Mouse (Mus musculus) heart, adult 11 months (tissue): Measurements from ENCODE around the gene Dis3l2.

Experiments used
- DNase-seq: peaks from one replicate; pipeline ENCODE4 v3.0.0; 2022

Dis3l2 gene

GRCm38 (mm10) chr1:86703300-86703964, at the start of gene Dis3l2:
Gene Dis3l2, plus strand, starts transcription at chr1:86703808.
- DNase-seq, result peak; percentile 98

GRCm38 (mm10) chr1:86657071-86657470, 46.5 kb upstream of the Dis3l2 start:
- DNase-seq, result no peak

DNA sequence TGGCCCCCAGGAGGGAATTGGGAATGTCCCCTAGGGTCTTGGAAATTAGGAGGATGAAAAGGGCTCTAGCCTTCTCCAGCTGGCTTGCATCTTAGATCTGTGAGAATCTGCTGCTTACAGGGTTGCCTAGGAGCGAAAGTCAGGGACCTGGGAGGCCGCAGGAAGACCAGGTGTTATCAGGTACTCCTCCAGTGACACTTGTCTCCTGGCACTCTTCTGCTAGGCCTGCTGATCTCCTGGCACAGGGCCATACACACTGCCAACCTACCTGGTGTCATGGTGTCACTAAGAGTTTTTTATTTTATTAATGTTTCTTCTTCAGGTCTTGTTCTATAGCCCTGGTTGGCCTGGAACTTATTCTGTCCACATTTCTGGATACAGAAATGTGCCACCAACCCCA, 38.5 kb upstream of the Dis3l2 start:
- peak; percentile 82 for DNase-seq

- peak; percentile 96 for DNase-seq
Measured at GRCm38 (mm10) chr1:86669552-86670273, 33.9 kb upstream of the Dis3l2 start.

DNA sequence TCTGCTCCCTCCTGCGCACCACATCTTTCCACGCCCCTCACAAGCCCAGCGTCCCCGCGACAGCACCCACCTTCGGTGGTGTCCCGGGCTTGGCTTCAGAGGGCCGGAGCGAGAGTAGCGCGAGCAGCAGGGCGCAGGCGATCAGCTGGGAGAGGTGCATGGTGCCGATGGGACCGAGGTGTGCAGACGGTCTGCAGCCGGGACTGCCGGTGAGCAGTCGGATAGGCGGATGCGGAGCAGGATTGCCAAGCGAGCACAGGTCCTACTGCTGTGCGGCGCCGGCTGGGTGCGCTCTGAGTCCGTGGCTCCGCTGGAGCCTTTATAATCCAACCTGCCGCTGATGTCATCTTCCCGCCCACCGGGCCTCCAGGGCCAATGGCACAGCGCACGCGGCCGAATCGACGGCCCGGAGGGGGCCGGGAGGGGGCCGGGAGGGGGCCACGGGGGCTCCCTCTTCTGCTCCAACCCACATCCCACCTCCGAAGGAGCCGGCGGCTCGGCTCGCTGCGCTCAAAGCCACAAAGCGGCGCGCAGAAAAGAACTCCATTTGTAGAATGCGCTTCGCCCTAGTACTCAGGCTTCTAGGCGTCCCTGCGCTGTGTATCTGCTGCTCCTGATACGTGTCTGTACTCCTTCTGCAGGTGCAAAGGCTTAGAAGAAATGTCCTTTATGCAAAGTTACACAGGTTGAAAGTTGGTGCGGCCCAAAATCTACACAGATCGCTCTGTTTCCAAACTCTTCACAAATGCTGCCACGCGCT, 33.1 kb upstream of the Dis3l2 start, which contains the start of gene Nppc:
Nppc (minus strand) TSS at position 293 of the 760 bp plus-strand sequence.
- peak; percentile 94 for DNase-seq

DNA sequence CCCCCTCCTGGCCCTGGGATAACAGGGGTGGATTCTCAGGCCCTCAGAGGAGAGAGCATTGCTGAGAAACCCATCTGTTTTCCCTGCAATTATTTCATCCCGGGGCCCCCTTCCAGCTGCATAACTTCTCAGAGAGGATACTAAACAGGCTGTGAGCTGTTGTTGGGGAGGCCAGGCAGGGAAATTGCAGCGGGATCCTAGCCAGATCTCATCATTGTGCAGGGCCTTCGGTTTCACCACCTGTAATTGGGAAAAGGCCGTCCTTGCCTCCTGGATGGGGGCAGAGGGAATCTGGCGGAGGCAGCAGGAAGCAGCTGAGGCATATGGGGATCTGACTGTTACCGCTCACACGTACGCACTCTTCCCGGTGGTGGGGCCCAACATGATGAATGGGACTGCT, 29.2 kb upstream of the Dis3l2 start:
- peak; percentile 93 for DNase-seq

GRCm38 (mm10) chr1:86675126-86675525, 28.5 kb upstream of the Dis3l2 start:
- DNase-seq, result peak; percentile 97

DNA sequence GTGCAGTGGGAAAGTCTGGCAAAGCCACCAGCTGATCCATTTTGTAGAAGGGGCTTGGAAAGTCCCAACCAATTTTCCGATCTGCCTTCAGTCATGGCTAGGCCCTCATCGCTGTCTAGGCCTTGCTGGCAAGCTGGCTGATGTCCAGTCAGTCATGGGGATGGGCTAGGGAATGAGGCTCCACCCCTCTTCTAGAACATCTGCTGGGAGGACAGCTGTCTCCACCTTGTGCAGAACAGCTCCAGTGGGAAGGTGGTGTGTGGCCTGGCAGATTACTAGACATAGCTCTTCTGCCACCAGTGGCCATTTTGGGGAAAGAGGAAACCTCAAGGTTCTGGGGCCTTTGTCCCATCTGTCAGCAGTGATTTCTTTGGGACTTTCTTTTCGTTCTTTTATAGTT, 26.0 kb upstream of the Dis3l2 start:
- DNase-seq, result peak; percentile 94

GRCm38 (mm10) chr1:86678667-86679066, 24.9 kb upstream of the Dis3l2 start:
- DNase-seq, result peak; percentile 84

- peak; percentile 35 for DNase-seq
Measured at GRCm38 (mm10) chr1:86687236-86687635, 16.4 kb upstream of the Dis3l2 start.

- DNase-seq, result peak; percentile 30
Measured at GRCm38 (mm10) chr1:86691027-86691426, 12.6 kb upstream of the Dis3l2 start.

DNA sequence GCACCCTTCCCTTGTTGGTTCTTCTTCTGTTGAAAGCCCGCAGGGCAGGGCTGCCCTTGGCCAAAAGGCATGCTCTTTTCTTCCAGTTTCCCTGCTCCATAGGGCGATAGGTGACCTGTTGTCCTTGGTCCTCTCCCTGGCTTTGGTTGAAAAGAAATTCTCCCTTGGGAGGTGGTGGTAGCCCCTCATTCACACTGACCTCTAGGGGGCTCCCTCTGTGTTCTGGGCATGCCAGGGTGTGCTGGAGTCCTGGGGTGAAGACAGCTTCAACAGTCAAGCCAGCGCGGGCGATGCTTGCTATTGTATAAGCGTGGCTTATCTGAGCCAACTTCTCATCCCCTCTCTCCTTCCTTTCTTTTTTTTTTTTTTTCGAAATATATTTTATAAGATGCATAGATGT, 6.7 kb upstream of the Dis3l2 start:
- DNase-seq, result peak; percentile 86

DNA sequence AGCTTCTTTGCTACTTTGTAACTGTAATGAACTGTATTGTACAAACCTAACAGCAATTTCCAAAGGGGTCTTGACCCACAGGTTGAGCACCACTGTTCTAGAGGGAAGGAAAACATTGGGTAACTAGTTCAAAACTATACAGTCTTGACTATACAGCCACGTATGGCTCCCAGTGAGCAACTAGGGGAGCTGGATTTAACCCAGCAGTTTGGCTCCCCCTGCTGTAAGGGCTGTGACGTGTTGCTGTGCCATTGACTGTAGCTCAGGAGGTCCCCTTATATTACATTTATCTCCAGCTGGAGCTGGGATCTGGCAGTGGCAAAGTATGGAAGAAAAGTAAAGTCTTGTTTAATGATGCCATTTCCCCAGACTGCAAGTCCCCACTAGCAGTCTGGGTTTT, 4.9 kb upstream of the Dis3l2 start:
- DNase-seq, result peak; percentile 74

DNA sequence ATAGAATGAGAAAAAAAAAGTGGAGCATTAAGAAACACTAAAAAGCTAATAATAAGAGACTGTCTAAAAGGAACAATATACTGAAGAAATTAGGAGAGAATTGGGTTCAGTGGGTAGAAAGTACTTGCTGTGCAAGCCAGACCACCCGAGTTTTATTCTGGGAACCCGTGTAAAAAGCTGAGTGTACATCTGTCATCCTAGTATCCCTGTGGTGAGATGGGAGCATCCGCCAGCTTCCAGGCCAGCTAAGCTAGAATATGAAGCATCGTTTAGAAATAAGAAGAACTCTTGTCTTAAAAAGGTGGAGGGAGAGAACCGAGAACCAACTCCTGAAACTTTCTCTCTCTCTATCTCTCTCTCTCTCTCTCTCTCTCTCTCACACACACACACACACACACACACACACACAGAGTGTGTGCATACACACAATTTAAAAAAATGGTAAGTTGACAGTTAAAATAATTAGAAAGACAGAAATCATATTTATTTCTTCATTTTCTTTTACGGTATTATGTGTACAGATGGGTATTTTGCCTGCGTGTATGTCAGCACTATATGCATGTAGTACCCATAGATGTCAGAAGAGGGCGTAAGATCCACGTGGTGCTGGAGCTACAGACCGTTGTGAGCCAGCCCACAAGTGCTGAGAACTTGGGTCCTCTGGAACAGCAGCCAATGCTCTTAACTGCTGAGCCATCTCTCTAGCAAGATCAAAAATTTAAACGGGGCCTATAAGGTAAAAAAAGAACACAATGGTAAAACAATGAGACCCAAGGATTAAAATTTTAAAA, 4.1 kb upstream of the Dis3l2 start:
- no peak for DNase-seq

DNA sequence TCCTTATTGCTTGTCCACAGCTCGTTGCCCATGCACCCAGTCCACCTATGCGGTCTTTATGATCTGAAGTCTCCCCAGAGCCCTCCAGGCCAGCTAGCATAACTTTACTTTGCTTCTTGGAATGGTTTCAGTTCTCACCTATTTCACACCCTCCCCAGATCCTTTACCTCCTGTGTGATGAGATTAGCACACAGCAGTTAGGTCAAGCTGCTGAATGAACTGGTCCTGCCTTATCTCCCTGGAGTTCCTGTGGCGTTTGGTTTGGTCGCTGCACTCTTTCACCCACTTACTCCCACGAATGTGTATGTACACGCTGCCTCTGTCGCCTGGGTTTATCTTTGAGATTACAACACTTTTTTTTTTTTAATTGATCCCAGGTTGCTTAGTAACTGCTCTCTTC, 3.2 kb upstream of the Dis3l2 start:
- DNase-seq, result peak; percentile 31

- no peak for DNase-seq
Measured at GRCm38 (mm10) chr1:86703965-86704326, 338 bp downstream of the Dis3l2 start.

DNA sequence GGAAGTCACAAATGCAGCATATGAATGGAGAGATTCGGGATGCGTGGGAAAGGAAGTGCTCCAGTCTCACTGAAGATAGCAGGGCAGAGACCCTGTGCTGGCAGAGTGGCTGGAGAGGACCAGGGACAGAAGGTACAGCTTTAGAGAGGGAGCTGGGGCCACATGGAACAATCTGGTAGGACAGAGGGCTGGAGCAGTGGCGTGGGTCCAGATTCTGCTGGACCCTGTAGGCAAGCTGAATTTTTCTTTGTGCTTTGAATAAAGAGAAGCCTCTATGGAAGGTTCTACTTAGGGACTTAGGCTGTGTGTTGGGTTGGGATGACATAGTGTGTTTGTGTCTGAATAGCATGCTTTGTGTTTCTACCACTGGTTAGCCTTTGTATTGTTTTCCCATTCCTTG, 1.9 kb downstream of the Dis3l2 start:
- DNase-seq, result peak; percentile 74

DNA sequence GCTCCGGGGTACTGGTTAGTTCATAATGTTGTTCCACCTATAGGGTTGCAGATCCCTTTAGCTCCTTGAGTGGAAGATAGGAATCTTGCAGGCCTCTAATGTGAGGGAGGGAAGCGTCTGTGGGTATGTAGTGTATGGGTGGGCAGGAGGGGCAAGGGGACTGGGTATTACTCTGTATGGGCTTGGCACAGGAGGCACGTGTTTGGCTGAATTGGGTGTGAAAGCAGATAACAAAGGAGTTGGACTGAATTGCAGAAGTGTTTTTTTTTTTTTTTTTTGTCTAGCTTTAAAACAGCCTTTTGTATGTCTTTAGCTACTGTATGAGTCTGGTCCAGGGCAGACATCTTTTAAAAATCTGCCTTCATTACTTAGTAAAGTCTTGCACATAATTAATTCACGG, 5.9 kb downstream of the Dis3l2 start:
- DNase-seq, result peak; percentile 44

DNA sequence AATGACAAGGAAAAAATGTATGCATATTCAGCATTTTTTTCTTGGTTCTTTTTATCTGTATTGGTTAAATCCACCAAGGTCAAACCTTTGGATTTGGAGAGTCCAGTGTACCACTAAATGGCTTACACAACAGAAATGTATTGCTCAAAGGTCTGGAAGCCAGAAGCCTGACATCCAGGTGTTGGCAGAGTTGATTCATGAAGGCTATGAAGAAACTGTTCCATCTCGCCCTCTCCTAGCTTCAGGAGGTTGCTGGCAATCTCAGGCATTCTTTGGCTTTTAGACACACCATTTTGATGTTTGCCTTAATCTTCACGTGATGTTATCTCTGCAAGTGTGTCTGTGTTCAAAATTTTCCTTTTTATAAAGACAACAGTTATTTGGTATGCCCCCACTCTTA, 8.4 kb downstream of the Dis3l2 start:
- DNase-seq, result no peak

GRCm38 (mm10) chr1:86713054-86713453, 9.4 kb downstream of the Dis3l2 start:
- no peak for DNase-seq

DNA sequence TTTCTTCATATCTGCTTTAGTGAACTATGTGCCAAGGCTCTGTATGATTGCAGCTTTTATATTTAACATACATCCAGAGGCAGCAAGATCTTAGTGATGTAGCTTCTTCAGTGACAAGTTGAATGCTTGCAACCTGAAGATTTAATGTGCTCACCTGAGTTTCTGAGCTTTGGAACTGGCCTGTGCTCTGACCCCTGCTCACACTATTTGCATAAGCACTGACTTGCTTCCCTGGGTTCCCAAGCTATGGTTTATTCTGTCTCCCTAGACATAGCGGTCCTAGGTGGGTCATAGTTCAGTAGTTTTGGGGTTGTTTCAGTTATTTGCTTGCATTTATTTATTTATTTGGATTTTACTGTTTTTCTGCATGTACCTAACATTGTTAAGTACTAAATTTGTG, 14.6 kb downstream of the Dis3l2 start:
- no peak for DNase-seq

DNA sequence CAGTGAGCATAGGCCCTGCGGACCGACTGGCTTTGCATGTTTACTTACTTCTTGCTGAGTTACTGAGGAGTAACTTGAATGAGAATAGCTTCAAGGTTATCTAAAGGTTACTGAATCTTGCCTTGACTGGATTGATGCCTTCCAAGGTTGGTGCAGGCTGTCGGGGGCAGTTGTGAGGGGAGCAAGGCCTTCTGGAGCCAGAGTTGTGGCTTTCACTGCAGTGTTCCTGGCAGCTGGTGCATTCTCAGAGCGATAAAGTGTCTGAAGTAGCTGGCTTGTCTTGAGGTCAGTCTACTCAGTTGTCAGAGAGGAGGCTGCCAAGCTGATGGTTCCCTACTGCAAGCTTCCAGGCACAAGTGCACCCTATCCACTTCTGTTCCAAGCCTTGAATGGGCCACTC, 15.8 kb downstream of the Dis3l2 start:
- DNase-seq, result no peak
